18 mouse cellular contexts compared by ENCODE assay signal in the genomic region with DNA sequence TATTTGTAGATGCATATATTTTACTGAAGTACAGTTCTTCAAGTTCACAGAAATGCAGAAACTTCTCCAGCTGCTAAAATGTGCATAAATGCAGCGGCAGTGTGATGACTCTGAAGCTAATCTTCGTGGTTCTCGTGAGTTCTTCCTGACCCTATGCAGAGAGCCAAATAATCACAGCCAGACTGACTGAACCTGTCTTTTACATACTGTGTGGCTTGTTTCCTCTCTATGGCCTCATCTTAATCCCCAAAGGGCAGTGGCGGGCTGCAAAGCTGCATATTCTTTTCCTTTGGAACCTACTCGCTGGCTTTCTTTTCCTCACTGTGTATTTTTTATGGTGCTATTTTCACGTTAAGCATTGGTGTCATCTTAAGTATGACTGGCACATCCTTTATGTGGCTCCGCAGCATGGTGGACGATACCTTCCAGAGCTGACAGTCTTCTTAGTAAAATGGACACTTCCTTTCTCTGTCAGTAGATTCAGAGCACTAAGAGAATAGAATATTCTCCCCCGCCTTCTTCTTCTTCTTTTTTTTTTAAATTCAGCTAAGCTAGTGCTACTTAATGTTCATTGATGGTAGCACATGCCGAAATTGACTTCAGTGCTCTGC.
"Had no signal": no experiment of that assay in that cellular context is flagged by ENCODE, and none has a peak within 500 bp of the region (broad histone marks: within the 10 kb centered on the region; RNA-seq: fewer than 3 reads in every experiment).

No protein-coding gene starts in this region.

- H3K27ac ChIP-seq: liver, embryonic 13.5 days; liver, embryonic 15.5 days; lung, embryonic 15.5 days; macrophage; neural tube, embryonic 12.5 days; stomach, embryonic 15.5 days; stomach, postnatal 0 days had no signal

- H3K4me2 ChIP-seq: liver, embryonic 11.5 days; liver, embryonic 13.5 days; liver, embryonic 15.5 days; lung, embryonic 15.5 days; neural tube, embryonic 12.5 days; stomach, embryonic 15.5 days had no signal

- H3K27me3 ChIP-seq: liver, embryonic 13.5 days; liver, embryonic 15.5 days; lung, embryonic 15.5 days; megakaryocyte, embryonic 14.5 days; neural tube, embryonic 12.5 days; stomach, embryonic 15.5 days had no signal

- H3K4me3 ChIP-seq: liver, embryonic 13.5 days; liver, embryonic 15.5 days; lung, embryonic 15.5 days; megakaryocyte, embryonic 14.5 days; neural tube, embryonic 12.5 days; stomach, embryonic 15.5 days had no signal

- H3K9ac ChIP-seq: liver, embryonic 13.5 days; liver, embryonic 15.5 days; liver, postnatal 0 days; lung, embryonic 15.5 days; neural tube, embryonic 12.5 days; stomach, embryonic 15.5 days had no signal

- H3K4me1 ChIP-seq: liver, embryonic 13.5 days; liver, embryonic 15.5 days; lung, embryonic 15.5 days; megakaryocyte, embryonic 14.5 days; neural tube, embryonic 12.5 days; stomach, embryonic 15.5 days had no signal

- H3K9me3 ChIP-seq: liver, embryonic 13.5 days; liver, embryonic 15.5 days; lung, embryonic 15.5 days; neural tube, embryonic 12.5 days; stomach, embryonic 15.5 days had no signal

- DNase-seq: liver, embryonic 13.5 days; liver, postnatal 0 days; lung, adult 2 months; lung, postnatal 14 days; lung, postnatal 36 days; right cerebral cortex, postnatal 14 days; thymus, adult 18-20 months; thymus, postnatal 14 days; thymus, postnatal 36 days had no signal

- H3K36me3 ChIP-seq: liver, embryonic 13.5 days; liver, embryonic 15.5 days; lung, embryonic 15.5 days; neural tube, embryonic 12.5 days; stomach, embryonic 15.5 days had no signal

- ATAC-seq: liver, postnatal 0 days; lung, postnatal 0 days had no signal
